Mouse (Mus musculus) frontal cortex, postnatal 10 days (tissue): ENCODE data around the gene Nlrc4.

Experiments used
- DNase-seq, 2 experiments: peaks; one replicate each; pipeline ENCODE4 v3.0.0; 2022; ENCODE audit warnings: low spot score in 2 of 2, mixed read lengths in 1 of 2

Nlrc4 gene

GRCm38 (mm10) chr17:74430074-74430473, 28.9 kb downstream of the Nlrc4 start:
- DNase-seq, result no peak

GRCm38 (mm10) chr17:74424401-74425005, 34.4 kb downstream of the Nlrc4 start:
- no peak for DNase-seq

GRCm38 (mm10) chr17:74420656-74421055, 38.3 kb downstream of the Nlrc4 start:
- no peak for DNase-seq

GRCm38 (mm10) chr17:74418171-74418570, 40.8 kb downstream of the Nlrc4 start:
- no peak for DNase-seq

- DNase-seq, result no peak
Observed at GRCm38 (mm10) chr17:74416841-74417360, 42.0 kb downstream of the Nlrc4 start.

DNA sequence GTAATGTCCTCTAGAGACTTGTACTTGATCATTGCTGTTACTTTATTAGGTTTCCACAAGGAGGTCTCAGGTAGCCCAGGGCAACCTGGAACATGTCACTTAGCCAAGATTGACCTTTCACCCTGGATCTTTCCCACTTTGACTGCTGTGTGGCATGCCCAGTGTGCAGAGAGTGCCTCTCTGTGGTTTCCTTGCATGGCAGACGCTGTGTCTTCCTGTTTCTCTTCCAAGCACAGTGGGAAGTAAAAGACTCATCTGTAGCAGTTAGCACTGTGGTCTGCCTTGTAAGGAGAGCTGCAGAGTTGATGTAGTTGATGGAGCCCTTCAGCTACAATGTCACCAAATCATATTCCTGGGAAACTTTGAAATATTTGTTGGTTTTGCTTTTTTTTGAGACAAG, 44.3 kb downstream of the Nlrc4 start:
- no peak for DNase-seq

DNA sequence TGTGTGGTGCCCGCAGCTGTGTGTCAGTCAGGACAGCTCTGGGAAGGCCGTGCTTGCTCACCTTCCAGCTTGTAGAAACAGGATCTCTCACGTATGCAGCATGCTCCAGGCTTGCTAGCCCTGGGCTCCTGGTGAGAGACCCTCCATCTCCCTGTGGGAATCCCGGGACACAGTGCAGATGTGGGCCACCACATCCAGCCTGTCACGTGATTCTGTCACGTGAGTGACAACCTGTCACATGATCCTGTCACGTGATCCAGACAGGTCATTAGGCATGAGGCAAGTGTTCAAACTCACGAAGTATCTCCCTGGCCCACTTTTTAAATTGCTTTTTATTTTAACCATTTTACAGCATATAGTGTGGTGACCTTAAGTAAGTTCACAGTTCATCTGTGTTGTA, 45.6 kb downstream of the Nlrc4 start:
- DNase-seq, result no peak

GRCm38 (mm10) chr17:74409722-74410121, 49.2 kb downstream of the Nlrc4 start:
- no peak for DNase-seq

DNA sequence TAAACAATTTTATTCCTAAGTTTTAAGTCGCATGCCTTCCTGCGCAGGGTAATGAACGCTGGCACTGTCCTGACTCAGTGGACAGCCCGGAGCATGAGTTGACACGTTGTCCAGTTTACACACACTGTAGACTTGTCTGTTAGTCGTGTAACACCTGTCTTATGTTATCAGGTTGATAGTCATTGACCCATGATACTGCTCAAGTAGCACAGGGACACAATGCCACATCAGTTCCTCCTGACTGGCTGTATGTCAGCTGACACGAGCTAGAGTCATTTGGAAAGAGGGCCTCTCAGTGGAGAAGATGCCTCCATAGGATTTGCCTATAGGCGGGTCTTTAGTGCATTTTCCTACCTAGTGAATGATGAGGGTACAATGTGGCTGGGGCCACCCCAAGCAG, 52.5 kb downstream of the Nlrc4 start:
- no peak for DNase-seq

GRCm38 (mm10) chr17:74402486-74403222, 56.3 kb downstream of the Nlrc4 start:
- no peak for DNase-seq

GRCm38 (mm10) chr17:74397173-74397572, 61.8 kb downstream of the Nlrc4 start:
- no peak for DNase-seq

DNA sequence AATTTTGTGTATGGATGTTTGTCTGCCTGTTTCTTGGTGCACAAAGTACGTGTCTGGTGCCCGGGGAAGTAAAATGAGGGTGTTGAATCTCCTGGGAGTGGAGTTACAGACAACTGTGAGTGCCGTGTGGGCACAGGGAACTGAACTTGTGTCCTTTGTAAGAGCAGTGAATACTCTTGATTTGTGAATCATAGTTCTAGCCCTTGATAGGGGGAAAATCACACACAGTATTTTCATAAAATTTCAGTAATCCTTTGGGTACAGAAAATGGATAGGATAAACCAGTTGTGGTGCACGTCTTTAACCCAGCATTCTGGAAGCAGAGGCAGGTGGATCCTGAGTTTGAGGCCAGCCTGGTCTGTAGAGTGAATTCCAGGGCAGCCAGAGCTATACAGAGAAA, 62.2 kb downstream of the Nlrc4 start:
- DNase-seq, result no peak

DNA sequence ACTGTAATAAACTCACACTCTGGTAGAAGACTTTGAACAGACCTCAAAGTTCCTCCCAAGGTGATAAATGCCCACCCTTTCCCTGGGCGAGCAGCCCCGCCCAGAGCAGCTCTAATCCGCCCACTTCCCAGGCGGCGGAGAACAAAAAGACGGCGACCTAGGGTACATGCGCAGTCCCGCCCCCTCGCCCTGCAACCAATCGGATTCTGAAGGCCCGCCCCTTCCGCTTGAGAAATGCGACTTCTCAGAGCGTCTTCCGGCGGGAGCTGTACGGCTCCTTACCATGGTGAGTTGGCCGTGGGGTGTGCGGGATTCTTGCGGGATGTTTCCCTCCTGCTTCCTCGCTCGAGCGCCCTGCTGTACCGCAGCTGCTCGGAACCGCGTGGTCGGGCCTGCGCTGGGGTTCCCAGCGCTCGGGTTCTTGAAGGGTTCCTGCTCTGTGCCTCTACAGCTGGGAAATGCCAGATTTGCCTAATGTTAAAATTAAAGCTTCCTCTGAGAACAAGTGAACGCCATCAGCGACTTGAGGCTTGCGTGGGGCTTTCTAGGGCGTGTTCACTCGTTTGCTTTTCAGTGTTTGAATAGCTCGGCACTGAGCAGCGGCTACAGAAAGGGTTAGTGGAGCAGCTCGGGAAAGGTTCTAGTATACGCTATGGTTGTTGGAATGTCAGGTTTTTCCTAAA, 63.4 kb downstream of the Nlrc4 start, which contains the start of gene Slc30a6:
TSS of gene Slc30a6 (plus strand) at position 226 of the 683 bp plus-strand sequence.
- DNase-seq, result peak; percentile 94 to 96

- DNase-seq, result peak in 1 of 2 experiments; percentile 10
Observed at GRCm38 (mm10) chr17:74394855-74395254, 64.1 kb downstream of the Nlrc4 start.

GRCm38 (mm10) chr17:74394381-74394780, 64.6 kb downstream of the Nlrc4 start:
- no peak for DNase-seq

DNA sequence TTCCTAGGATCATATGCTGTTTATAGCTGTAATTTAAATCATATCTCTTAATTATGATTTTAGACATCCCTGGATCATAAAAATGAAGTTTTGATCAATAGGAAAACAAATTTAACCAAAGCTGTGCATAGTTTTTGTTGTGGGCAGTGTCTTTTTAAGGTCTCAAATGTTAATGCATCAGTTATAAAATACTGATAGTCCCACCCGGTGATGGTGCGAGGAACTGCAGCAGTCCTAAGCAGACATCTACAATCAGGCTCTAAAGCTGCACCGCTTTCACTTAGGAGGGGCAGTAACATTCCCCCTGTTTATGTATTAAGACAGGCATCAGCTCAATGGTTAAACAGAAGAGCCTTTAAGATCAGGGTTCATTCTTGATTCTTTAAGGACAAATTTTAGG, 69.1 kb downstream of the Nlrc4 start:
- no peak for DNase-seq

GRCm38 (mm10) chr17:74386657-74387056, 72.3 kb downstream of the Nlrc4 start:
- DNase-seq, result no peak

DNA sequence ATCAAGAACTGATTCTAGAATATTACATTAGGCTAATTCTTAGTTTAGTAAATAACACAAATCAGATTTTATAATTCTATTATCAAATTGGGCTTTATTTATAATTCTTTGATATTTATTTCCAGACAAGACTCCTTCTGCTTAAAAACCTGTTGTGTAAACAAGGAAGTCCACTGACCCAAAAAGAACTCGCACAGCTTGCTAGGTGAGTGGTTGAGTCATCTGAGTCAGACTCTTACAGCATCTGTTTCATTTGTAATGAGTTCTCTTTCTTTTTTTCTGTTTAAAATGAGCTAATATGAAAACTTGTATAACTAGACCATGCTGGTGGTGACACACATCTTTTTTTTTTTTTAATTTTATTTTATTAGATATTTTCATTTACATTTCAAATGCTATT, 82.0 kb downstream of the Nlrc4 start:
- no peak for DNase-seq
